ENCODE assay signal across 18 mouse cellular contexts in genomic region chr6:33264388-33264787, GRCm38 (mm10).
"Had no signal": no experiment of that assay in that cellular context is flagged by ENCODE, and none has a peak within 500 bp of the region (broad histone marks: within the 10 kb centered on the region; RNA-seq: fewer than 3 reads in every experiment).

No protein-coding gene starts in this region.

- DNase-seq: kidney, adult 2 months; kidney, postnatal 14 days; kidney, postnatal 4 days; layer of hippocampus, adult 9-11 months; liver; midbrain, embryonic 14.5 days; right cerebral cortex, postnatal 4 days; thymus, adult 2 months; thymus, postnatal 14 days; thymus, postnatal 4 days had no signal

- H3K9me3 ChIP-seq: limb, embryonic 10.5 days; limb, embryonic 13.5 days; liver, embryonic 12.5 days; liver, embryonic 15.5 days; lung, embryonic 15.5 days had no signal

- H3K4me3 ChIP-seq: limb, embryonic 10.5 days; limb, embryonic 13.5 days; liver, embryonic 12.5 days; liver, embryonic 15.5 days; lung, embryonic 15.5 days had no signal

- H3K27me3 ChIP-seq: limb, embryonic 13.5 days; liver, embryonic 12.5 days; liver, embryonic 15.5 days; lung, embryonic 15.5 days had no signal

- H3K27ac ChIP-seq: limb, embryonic 10.5 days; limb, embryonic 13.5 days; liver, embryonic 12.5 days; liver, embryonic 15.5 days; lung, embryonic 15.5 days; stomach, postnatal 0 days had no signal

- H3K9ac ChIP-seq: limb, embryonic 13.5 days; liver, embryonic 12.5 days; liver, embryonic 15.5 days; lung, embryonic 15.5 days had no signal

- ATAC-seq: intestine, postnatal 0 days; liver, embryonic 12.5 days had no signal

- H3K4me2 ChIP-seq: limb, embryonic 13.5 days; liver, embryonic 12.5 days; liver, embryonic 15.5 days; lung, embryonic 15.5 days; midbrain, embryonic 11.5 days had no signal
